Mouse (Mus musculus) B cell, adult 2 months (primary cell): Measurements from ENCODE around the gene Zdhhc8.

Experiments used
- DNase-seq, 2 experiments: peaks; one replicate each; pipeline ENCODE4 v3.0.0; 2022

Zdhhc8 gene

GRCm38 (mm10) chr16:18234671-18235388, at the start of gene Zdhhc8:
Gene Zdhhc8 (minus strand): TSS chr16:18235136.
- DNase-seq: peak; percentile 57 to 58

- DNase-seq: no peak
Observed at GRCm38 (mm10) chr16:18275166-18275565, 40.2 kb upstream of the Zdhhc8 start.

- peak; percentile 22 to 38 for DNase-seq
Observed at GRCm38 (mm10) chr16:18268182-18268581, 33.2 kb upstream of the Zdhhc8 start.

GRCm38 (mm10) chr16:18265024-18265423, 30.1 kb upstream of the Zdhhc8 start:
- no peak for DNase-seq

- DNase-seq: no peak
Observed at GRCm38 (mm10) chr16:18258221-18258620, 23.3 kb upstream of the Zdhhc8 start, which contains the start of gene Gm49776. Gene Gm49776 (minus strand): TSS chr16:18258321.

- DNase-seq: no peak
Observed at GRCm38 (mm10) chr16:18253866-18254265, 18.9 kb upstream of the Zdhhc8 start.

GRCm38 (mm10) chr16:18252736-18253135, 17.8 kb upstream of the Zdhhc8 start:
- DNase-seq: no peak

GRCm38 (mm10) chr16:18250828-18251790, 16.2 kb upstream of the Zdhhc8 start:
- DNase-seq: no peak

GRCm38 (mm10) chr16:18250231-18250630, 15.3 kb upstream of the Zdhhc8 start:
- no peak for DNase-seq

GRCm38 (mm10) chr16:18249364-18249967, 14.5 kb upstream of the Zdhhc8 start:
- peak; percentile 83 for DNase-seq

- DNase-seq: peak; percentile 97 to 98
Observed at GRCm38 (mm10) chr16:18248433-18249363, 13.8 kb upstream of the Zdhhc8 start, which contains the start of the genes Trmt2a and Ranbp1. Gene Trmt2a (plus strand): TSS chr16:18248679. Gene Ranbp1 (minus strand): TSS chr16:18248732.

- DNase-seq: no peak
Observed at GRCm38 (mm10) chr16:18247521-18248399, 12.8 kb upstream of the Zdhhc8 start.

- no peak for DNase-seq
Observed at GRCm38 (mm10) chr16:18241581-18241980, 6.6 kb upstream of the Zdhhc8 start.

GRCm38 (mm10) chr16:18236676-18237501, 2.0 kb upstream of the Zdhhc8 start:
- DNase-seq: no peak

- peak; percentile 29 to 31 for DNase-seq
Observed at GRCm38 (mm10) chr16:18235389-18236065, 591 bp upstream of the Zdhhc8 start.

GRCm38 (mm10) chr16:18233919-18234670, 841 bp downstream of the Zdhhc8 start:
- DNase-seq: peak in 1 of 2 experiments; percentile 27

GRCm38 (mm10) chr16:18233451-18233850, 1.5 kb downstream of the Zdhhc8 start:
- no peak for DNase-seq

- no peak for DNase-seq
Observed at GRCm38 (mm10) chr16:18231451-18231850, 3.5 kb downstream of the Zdhhc8 start.
